Mouse (Mus musculus): ENCODE results near the gene P4htm. TPM values are rescaled to one million over a fixed set of nuclear protein-coding genes. Genes with fewer than 3 reads are reported as not detected.

Gene P4htm
- polyA plus RNA-seq, 1 experiment from 2014 or later = 4.1 TPM

GRCm38 (mm10) chr9:108565881-108566814, 31.3 kb downstream of the P4htm start:
- peaks cover 5% of the 10 kb centered on the region; the same call in 1 of the 2 replicates for H3K36me3 ChIP-seq (ENCODE audit: insufficient read depth, low read length)
- WGBS = 11% methylated on average over 35 of the region's 35 CpGs
- no peaks in the 10 kb centered on the region for H3K27me3 ChIP-seq (replicated peaks; ENCODE audit: insufficient read depth, low read length)
- ATAC-seq = no peak
- TF ChIP-seq EP300 (IDR thresholded peaks at IDR 0.05) (no peak), CTCF (IDR thresholded peaks at IDR 0.05) (no peak)
- H3K4me1 ChIP-seq (ENCODE audit: insufficient read depth, low read depth, low read length) = peaks cover 13% of the 10 kb centered on the region; the same call in 1 of the 2 replicates
- H3K4me2 ChIP-seq (replicated peaks; ENCODE audit: low read depth, low read length) = peak overlapping the region; percentile 97
- H3K4me3 ChIP-seq (ENCODE audit: low read depth, low read length) = peak overlapping the region; percentile 74
- H3K9me3 ChIP-seq (ENCODE audit: low read length) = no peaks in the 10 kb centered on the region
- peak overlapping the region; percentile 97 for H3K27ac ChIP-seq (ENCODE audit: low read length)
- peak overlapping the region; percentile 73 for H3K9ac ChIP-seq (replicated peaks; ENCODE audit: low read depth)
- peak; percentile 19 for DNase-seq (ENCODE audit: low spot score)

GRCm38 (mm10) chr9:108564131-108564530, 33.3 kb downstream of the P4htm start:
- Histone ChIP-seq H3K9ac (replicated peaks; ENCODE audit: low read depth) (no peak overlapping the region), H3K4me1 (ENCODE audit: insufficient read depth, low read depth, low read length) (peaks cover 13% of the 10 kb centered on the region; the same call in 1 of the 2 replicates), H3K4me2 (replicated peaks; ENCODE audit: low read depth, low read length) (no peak overlapping the region), H3K36me3 (ENCODE audit: insufficient read depth, low read length) (peaks cover 6% of the 10 kb centered on the region; the same call in 1 of the 2 replicates), H3K27ac (ENCODE audit: low read length) (no peak overlapping the region), H3K27me3 (replicated peaks; ENCODE audit: insufficient read depth, low read length) (no peaks in the 10 kb centered on the region), H3K9me3 (ENCODE audit: low read length) (no peaks in the 10 kb centered on the region), H3K4me3 (ENCODE audit: low read depth, low read length) (no peak overlapping the region)
- ATAC-seq (no peak), DNase-seq (ENCODE audit: low spot score) (no peak)
- no peak for TF ChIP-seq CTCF (IDR thresholded peaks at IDR 0.05)
- TF ChIP-seq EP300 (IDR thresholded peaks at IDR 0.05) = no peak
- 73% methylated on average over 7 of the region's 7 CpGs for WGBS

- WGBS = 88% methylated on average over 8 of the region's 8 CpGs
- no peak overlapping the region for H3K4me3 ChIP-seq (ENCODE audit: low read depth, low read length)
- ATAC-seq (no peak), DNase-seq (ENCODE audit: low spot score) (no peak)
- no peak overlapping the region for H3K27ac ChIP-seq (ENCODE audit: low read length)
- peaks cover 13% of the 10 kb centered on the region; the same call in 1 of the 2 replicates for H3K4me1 ChIP-seq (ENCODE audit: insufficient read depth, low read depth, low read length)
- TF ChIP-seq CTCF (IDR thresholded peaks at IDR 0.05) (no peak), EP300 (IDR thresholded peaks at IDR 0.05) (no peak)
- peaks cover 9% of the 10 kb centered on the region; the same call in 1 of the 2 replicates for H3K36me3 ChIP-seq (ENCODE audit: insufficient read depth, low read length)
- no peaks in the 10 kb centered on the region for H3K9me3 ChIP-seq (ENCODE audit: low read length)
- no peaks in the 10 kb centered on the region for H3K27me3 ChIP-seq (replicated peaks; ENCODE audit: insufficient read depth, low read length)
- H3K9ac ChIP-seq (replicated peaks; ENCODE audit: low read depth) = no peak overlapping the region
- H3K4me2 ChIP-seq (replicated peaks; ENCODE audit: low read depth, low read length) = no peak overlapping the region
Measured at GRCm38 (mm10) chr9:108563671-108564070, 33.8 kb downstream of the P4htm start.

GRCm38 (mm10) chr9:108560227-108560841, 37.1 kb downstream of the P4htm start, which contains the start of gene Impdh2:
Impdh2 (plus strand) TSS chr9:108560286.
- H3K27ac ChIP-seq (ENCODE audit: low read length) = peak within 1 kb of the TSS; percentile 71
- ATAC-seq (peak; percentile 99), DNase-seq (ENCODE audit: low spot score) (peak; percentile 99)
- no peaks in the 10 kb centered on the region for H3K27me3 ChIP-seq (replicated peaks; ENCODE audit: insufficient read depth, low read length)
- no peaks in the 10 kb centered on the region for H3K9me3 ChIP-seq (ENCODE audit: low read length)
- H3K36me3 ChIP-seq (ENCODE audit: insufficient read depth, low read length) = peaks cover 24% of the 10 kb centered on the region
- TF ChIP-seq CTCF (IDR thresholded peaks at IDR 0.05) (peak; percentile 29; the same call in 1 of the 2 replicates), EP300 (IDR thresholded peaks at IDR 0.05) (no peak)
- peak within 1 kb of the TSS; percentile 47 for H3K4me3 ChIP-seq (ENCODE audit: low read depth, low read length)
- H3K4me1 ChIP-seq (ENCODE audit: insufficient read depth, low read depth, low read length) = no peaks in the 10 kb centered on the region
- WGBS = under 1% methylated on average over 48 of the region's 53 CpGs
- peak within 1 kb of the TSS; percentile 58 for H3K9ac ChIP-seq (replicated peaks; ENCODE audit: low read depth)
- peak within 1 kb of the TSS; percentile 65 for H3K4me2 ChIP-seq (replicated peaks; ENCODE audit: low read depth, low read length)

- Histone ChIP-seq H3K9me3 (ENCODE audit: low read length) (no peaks in the 10 kb centered on the region), H3K4me3 (ENCODE audit: low read depth, low read length) (no peak overlapping the region), H3K27ac (ENCODE audit: low read length) (no peak overlapping the region), H3K9ac (replicated peaks; ENCODE audit: low read depth) (no peak overlapping the region), H3K36me3 (ENCODE audit: insufficient read depth, low read length) (peaks cover 31% of the 10 kb centered on the region), H3K27me3 (replicated peaks; ENCODE audit: insufficient read depth, low read length) (no peaks in the 10 kb centered on the region), H3K4me2 (replicated peaks; ENCODE audit: low read depth, low read length) (no peak overlapping the region), H3K4me1 (ENCODE audit: insufficient read depth, low read depth, low read length) (no peaks in the 10 kb centered on the region)
- DNase-seq (ENCODE audit: low spot score) = no peak
- ATAC-seq = no peak
- TF ChIP-seq EP300 (IDR thresholded peaks at IDR 0.05) = no peak
- no peak for TF ChIP-seq CTCF (IDR thresholded peaks at IDR 0.05)
- 90% methylated on average over 4 of the region's 4 CpGs for WGBS
Measured at GRCm38 (mm10) chr9:108559169-108559568, 38.3 kb downstream of the P4htm start.

GRCm38 (mm10) chr9:108546875-108547274, 50.6 kb downstream of the P4htm start:
- Histone ChIP-seq H3K27me3 (replicated peaks; ENCODE audit: insufficient read depth, low read length) (no peaks in the 10 kb centered on the region), H3K4me2 (replicated peaks; ENCODE audit: low read depth, low read length) (no peak overlapping the region), H3K9me3 (ENCODE audit: low read length) (no peaks in the 10 kb centered on the region), H3K27ac (ENCODE audit: low read length) (no peak overlapping the region), H3K36me3 (ENCODE audit: insufficient read depth, low read length) (peaks cover 26% of the 10 kb centered on the region), H3K4me3 (ENCODE audit: low read depth, low read length) (no peak overlapping the region), H3K9ac (replicated peaks; ENCODE audit: low read depth) (no peak overlapping the region), H3K4me1 (ENCODE audit: insufficient read depth, low read depth, low read length) (no peaks in the 10 kb centered on the region)
- 96% methylated on average over 1 of the region's 1 CpGs for WGBS
- no peak for TF ChIP-seq CTCF (IDR thresholded peaks at IDR 0.05)
- no peak for TF ChIP-seq EP300 (IDR thresholded peaks at IDR 0.05)
- DNase-seq (ENCODE audit: low spot score) = no peak
- ATAC-seq = no peak
